Mouse (Mus musculus) liver, embryonic 14.5 days (tissue): ENCODE measurements at regions not wholly inside any gene's neighbourhood (a gene's known extent, or its start where the extent isn't known, plus 50 kb on each side); places are given as distances from the start of the nearest gene placed in this dataset.
A peak's percentile ranks its signal among the peaks of the same experiment; 100 is the strongest.

Source experiments
- ATAC-seq: fragments of 200-750 bp; cut with Nextera tagmentation; 2 replicates; pipeline ENCODE4 v1.8.0; 2017; ENCODE audit warnings: moderate number of reproducible peaks, mild to moderate bottlenecking, moderate library complexity; ENCODE audit not compliant: insufficient read depth
- DNase-seq, 3 experiments: peaks; one replicate each; pipeline ENCODE4 v3.0.0-alpha.2; 2012 to 2013; ENCODE audit warnings: low read depth in 3 of 3, low spot score in 3 of 3
- H3K27ac ChIP-seq: fragments of 300-500 bp; sonication (generic); 2 replicates; pipeline ENCODE4 v1.5.1; 2014; ENCODE audit warnings: moderate library complexity, mild to moderate bottlenecking, control low read depth, inconsistent platforms
- H3K27me3 ChIP-seq: fragments of 300-500 bp; sonication (generic); 2 replicates; pipeline ENCODE4 v1.6.1; 2014; ENCODE audit warnings: mild to moderate bottlenecking, low read length, moderate library complexity; ENCODE audit not compliant: control insufficient read depth, insufficient read depth
- H3K36me3 ChIP-seq: fragments of 300-500 bp; sonication (generic); replicated peaks from 2 replicates; pipeline ENCODE4 v1.6.1; 2014; ENCODE audit warnings: low read depth; ENCODE audit not compliant: control insufficient read depth, insufficient read depth
- H3K4me1 ChIP-seq, 2 experiments: fragments of 200-500 bp in 1 of 2; fragments of 300-500 bp in 1 of 2; sonication (generic) in 1 of 2; replicated peaks; 2 replicates each; pipeline ENCODE4 v1.6.1; 2012 to 2014; ENCODE audit warnings: antibody characterized with exemption in 1 of 2, inconsistent platforms in 1 of 2, low read length in 1 of 2; ENCODE audit not compliant: control insufficient read depth in 2 of 2, insufficient read depth in 2 of 2
- H3K4me2 ChIP-seq: fragments of 300-500 bp; sonication (generic); 2 replicates; pipeline ENCODE4 v1.6.1; 2014; ENCODE audit warnings: low read depth, mild to moderate bottlenecking, control low read depth, moderate library complexity
- H3K4me3 ChIP-seq, 2 experiments: fragments of 200-500 bp in 1 of 2; fragments of 300-500 bp in 1 of 2; sonication (generic) in 1 of 2; 2 replicates each; pipeline ENCODE4 v1.5.1; 2012 to 2014; ENCODE audit warnings: low read depth in 2 of 2, low read length in 2 of 2, mild to moderate bottlenecking in 2 of 2, control low read depth in 1 of 2, inconsistent platforms in 1 of 2, moderate library complexity in 1 of 2; ENCODE audit not compliant: insufficient read depth in 1 of 2
- H3K9ac ChIP-seq: fragments of 300-500 bp; sonication (generic); replicated peaks from 2 replicates; pipeline ENCODE4 v1.6.1; 2014; ENCODE audit warnings: mild to moderate bottlenecking, control low read depth, moderate library complexity
- H3K9me3 ChIP-seq: fragments of 300-500 bp; sonication (generic); 2 replicates; pipeline ENCODE4 v1.6.1; 2016; ENCODE audit warnings: low read length, mixed read lengths; ENCODE audit not compliant: control insufficient read depth
- CTCF ChIP-seq: IDR thresholded peaks from 2 replicates; pipeline ENCODE4 v1.5.1; 2016; ENCODE audit warnings: antibody characterized with exemption, low read depth, control low read depth
- EP300 ChIP-seq: IDR thresholded peaks from 2 replicates; pipeline ENCODE4 v1.6.1; 2016; ENCODE audit warnings: antibody characterized with exemption, low read depth
- WGBS: fragments of 180-500 bp; shearing (Covaris S2); extraction: QIAGEN DNeasy Blood & Tissue Kit; methylation state at CpG from one replicate; pipeline ENCODE4 v1.1.7; 2014; ENCODE audit not compliant: insufficient replicate concordance; 5-methylcytosine and 5-hydroxymethylcytosine counted together

GRCm38 (mm10) chr10:117952116-117953025 is 106.5 kb upstream of the Rap1b start:
- Histone ChIP-seq H3K9me3 (no peaks in the 10 kb centered on the region), H3K27me3 (no peaks in the 10 kb centered on the region), H3K9ac (no peak overlapping the region), H3K4me1 (peaks cover 0 to 5% of the 10 kb centered on the region in 2 experiments; a peak in 2 of 4 replicates), H3K4me2 (peak overlapping the region; percentile 37), H3K36me3 (no peaks in the 10 kb centered on the region), H3K4me3 (no peak overlapping the region), H3K27ac (no peak overlapping the region)
- WGBS: 38% methylated on average over 26 of the region's 26 CpGs
- no peak for ATAC-seq
- TF ChIP-seq CTCF: no peak
- DNase-seq: no peak

DNA sequence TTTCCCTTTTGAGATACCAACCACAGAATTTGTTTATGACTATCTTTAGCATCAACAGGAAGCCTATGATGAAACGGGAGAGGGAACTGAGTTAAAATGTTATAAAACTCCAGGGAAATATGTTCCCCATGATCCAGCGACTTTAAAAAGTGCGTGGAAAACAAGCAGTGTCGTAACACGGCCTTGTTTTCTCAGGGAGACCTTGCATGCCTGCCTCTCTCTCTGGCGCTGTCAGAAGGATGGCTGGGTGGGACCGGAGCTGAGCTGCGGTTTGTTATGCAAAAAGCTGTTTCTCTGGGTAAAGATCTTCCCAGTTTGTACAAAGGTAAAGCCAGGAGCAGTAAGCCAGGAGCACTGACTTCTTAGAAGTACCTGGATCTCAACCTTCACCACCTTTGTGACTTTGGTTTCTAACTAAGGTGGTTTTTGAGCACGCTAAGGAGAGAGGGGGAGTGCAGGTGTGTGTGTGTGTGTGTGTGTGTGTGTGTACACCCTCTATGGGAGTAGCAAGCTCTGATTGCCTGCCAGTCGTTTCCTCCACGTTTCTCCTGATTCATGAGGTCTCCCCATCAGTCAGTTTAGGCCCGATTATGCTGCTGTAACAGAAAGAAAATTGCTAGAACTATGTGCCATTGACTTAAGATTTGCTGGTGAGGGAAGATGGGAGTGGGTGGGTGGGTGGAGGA is 107.3 kb upstream of the Rap1b start:
- peaks cover 0 to 5% of the 10 kb centered on the region in 2 experiments; a peak in 2 of 4 replicates for H3K4me1 ChIP-seq
- H3K9me3 ChIP-seq: no peaks in the 10 kb centered on the region
- H3K9ac ChIP-seq: no peak overlapping the region
- H3K4me2 ChIP-seq: no peak overlapping the region
- 15% methylated on average over 12 of the region's 12 CpGs for WGBS
- no peaks in the 10 kb centered on the region for H3K27me3 ChIP-seq
- no peaks in the 10 kb centered on the region for H3K36me3 ChIP-seq
- no peak for ATAC-seq
- no peak overlapping the region for H3K27ac ChIP-seq
- TF ChIP-seq CTCF (no peak), EP300 (no peak)
- DNase-seq: no peak
- H3K4me3 ChIP-seq: no peak overlapping the region

DNA sequence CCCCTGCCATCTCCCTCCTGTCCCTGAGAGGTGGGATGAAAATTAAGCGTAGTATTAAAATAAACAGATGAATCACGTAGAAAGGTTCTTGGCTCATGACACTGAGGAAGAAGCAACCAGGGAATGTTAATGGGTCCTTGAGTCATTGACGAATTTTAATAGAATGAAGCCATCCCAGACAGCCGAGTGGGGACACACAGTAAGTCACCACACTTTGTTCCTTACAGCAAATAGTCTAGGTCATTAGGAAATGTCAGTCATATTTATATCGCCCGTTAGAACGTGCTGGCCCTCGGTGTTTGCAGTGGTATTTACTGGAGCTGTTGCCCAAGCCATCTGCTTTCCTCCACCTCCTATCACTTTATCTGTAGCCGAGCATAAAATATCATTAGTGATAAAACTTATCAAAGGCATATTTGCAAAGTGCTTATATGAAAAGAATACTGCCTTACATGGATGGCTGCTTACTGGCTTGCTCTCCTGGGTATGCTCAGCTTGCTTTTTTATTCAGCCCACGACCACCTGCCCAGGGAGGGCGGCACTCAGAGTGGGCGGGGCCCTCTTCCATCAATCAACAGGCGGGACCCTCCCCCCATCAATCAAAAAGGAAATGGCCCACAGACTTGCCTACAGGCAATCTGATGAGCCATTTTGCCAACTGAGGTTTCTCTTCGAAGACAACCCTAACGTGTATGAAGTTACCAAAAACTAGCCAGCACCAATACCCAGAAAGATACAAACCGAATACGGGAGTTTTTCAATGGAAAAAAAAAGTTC is 110.5 kb upstream of the Rap1b start:
- no peak for TF ChIP-seq EP300
- TF ChIP-seq CTCF: no peak

DNA sequence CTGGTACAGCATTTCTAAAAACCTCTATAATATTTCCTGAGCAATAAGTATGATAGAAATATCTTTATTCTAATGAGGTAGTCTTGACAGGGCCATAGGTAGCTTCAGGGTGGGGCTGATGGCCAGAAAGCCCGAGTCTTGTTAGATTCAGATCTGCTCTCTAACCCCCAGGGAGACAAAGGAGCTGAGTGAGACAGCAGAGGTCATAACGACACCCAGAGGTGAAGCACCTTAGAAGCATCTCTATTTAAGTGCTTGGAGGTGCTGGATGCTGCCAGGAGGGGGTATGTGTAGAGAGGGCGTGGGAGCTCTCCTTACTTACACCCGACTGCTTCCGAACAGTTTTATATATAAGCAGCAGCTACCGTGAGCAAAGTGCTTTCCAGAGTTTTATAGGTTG is 128.9 kb upstream of the Rap1b start:
- Histone ChIP-seq H3K36me3 (no peaks in the 10 kb centered on the region), H3K4me3 (no peak overlapping the region), H3K27me3 (no peaks in the 10 kb centered on the region), H3K27ac (no peak overlapping the region), H3K4me1 (no peaks in the 10 kb centered on the region), H3K4me2 (no peak overlapping the region), H3K9ac (no peak overlapping the region), H3K9me3 (no peaks in the 10 kb centered on the region)
- ATAC-seq (no peak), DNase-seq (no peak)
- TF ChIP-seq CTCF: no peak
- TF ChIP-seq EP300: no peak
- WGBS: 54% methylated on average over 6 of the region's 6 CpGs

More for the DNA sequence above, 110.5 kb upstream of the Rap1b start:
- H3K4me1 ChIP-seq: peaks cover 0 to 5% of the 10 kb centered on the region in 2 experiments; a peak in 2 of 4 replicates
- no peak overlapping the region for H3K4me3 ChIP-seq
- H3K36me3 ChIP-seq: no peaks in the 10 kb centered on the region
- WGBS: 61% methylated on average over 17 of the region's 17 CpGs
- no peak overlapping the region for H3K27ac ChIP-seq
- H3K9ac ChIP-seq: no peak overlapping the region
- no peak overlapping the region for H3K4me2 ChIP-seq
- no peak for DNase-seq
- no peaks in the 10 kb centered on the region for H3K27me3 ChIP-seq
- no peaks in the 10 kb centered on the region for H3K9me3 ChIP-seq
- no peak for ATAC-seq
